Mouse (Mus musculus) G1E (cell line): ENCODE measurements around the gene Ano2.

Experiments
- CTCF ChIP-seq: IDR thresholded peaks from 2 replicates; pipeline ENCODE4 v1.5.1; 2012; ENCODE audit warnings: low read depth, low read length, inconsistent platforms, mixed read lengths
- GATA1 ChIP-seq: IDR thresholded peaks from 2 replicates; pipeline ENCODE4 v1.6.1; 2012; ENCODE audit warnings: borderline replicate concordance, low read length, inconsistent platforms, mixed read lengths

DNA sequence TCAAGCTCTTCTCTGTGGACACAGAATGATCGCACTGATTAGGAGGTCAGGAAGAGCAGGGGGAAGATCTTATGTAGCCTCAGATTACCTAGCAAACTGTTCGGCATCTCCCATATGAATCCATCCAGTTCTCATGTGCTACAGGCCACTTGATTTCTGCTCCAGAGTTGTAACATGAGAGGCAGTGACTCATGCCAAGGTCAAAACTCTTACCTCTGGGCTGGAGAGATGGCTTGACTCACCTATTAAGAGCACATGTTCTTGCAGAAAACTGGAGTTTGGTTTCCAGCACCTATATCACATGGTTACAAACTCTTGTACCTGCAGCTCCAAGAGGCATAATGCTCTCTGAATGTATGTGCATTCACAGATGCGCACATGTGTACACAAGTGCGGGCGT lies 289.4 kb downstream of the Ano2 start:
- no peak for TF ChIP-seq CTCF
- no peak for TF ChIP-seq GATA1
